Mouse (Mus musculus) natural killer cell, adult 2 months (primary cell): ENCODE results near the gene Alkbh2.

ENCODE experiments used
- DNase-seq, 2 experiments: peaks; one replicate each; pipeline ENCODE4 v3.0.0; 2022; ENCODE audit warnings: low spot score in 2 of 2

The Alkbh2 gene

DNA sequence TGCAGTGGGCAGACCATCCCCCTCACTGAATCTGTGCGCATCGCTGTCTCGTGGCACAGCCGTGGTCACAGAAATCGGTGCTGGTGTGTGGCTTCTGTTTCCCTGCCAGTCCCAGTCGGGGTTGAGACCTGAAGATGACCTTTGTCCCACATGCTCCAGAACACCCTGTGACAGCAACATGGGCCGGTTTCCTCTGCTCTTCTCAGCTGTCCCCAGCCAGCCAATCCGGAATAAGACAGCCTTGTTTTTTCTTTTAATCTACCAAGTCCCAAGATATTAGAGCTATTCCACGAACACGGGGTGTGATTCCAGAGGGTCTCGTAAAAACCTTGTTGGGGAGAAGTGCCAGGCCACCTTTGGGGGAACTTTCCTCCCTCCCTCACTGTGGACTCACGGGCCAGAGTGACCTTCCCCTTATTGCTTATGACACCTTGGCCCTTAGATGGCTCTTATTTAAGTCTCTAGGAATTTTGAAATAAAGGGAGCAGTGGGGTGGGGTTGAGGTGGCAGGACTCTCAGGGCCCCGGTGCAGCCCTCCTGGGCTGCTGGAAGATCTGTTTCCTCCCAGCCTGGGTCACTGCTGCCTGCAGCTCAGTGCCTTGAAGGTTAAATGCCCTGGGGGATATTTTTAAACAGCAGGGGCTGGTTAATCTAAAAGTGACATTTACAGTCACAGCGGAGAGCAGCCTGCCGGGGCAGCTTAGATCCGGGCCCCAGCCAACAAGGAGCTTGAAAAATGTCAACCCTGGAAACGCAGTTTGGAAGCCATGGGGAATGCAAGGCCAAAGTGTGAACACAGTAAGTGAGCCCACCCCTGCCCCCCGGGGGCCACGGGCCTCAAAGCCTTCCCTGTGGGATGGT lies 18.2 kb upstream of the Alkbh2 start, which contains the start of gene Acacb:
Acacb (plus strand) TSS at position 508 of the 861 bp plus-strand sequence.
- DNase-seq = no peak

DNA sequence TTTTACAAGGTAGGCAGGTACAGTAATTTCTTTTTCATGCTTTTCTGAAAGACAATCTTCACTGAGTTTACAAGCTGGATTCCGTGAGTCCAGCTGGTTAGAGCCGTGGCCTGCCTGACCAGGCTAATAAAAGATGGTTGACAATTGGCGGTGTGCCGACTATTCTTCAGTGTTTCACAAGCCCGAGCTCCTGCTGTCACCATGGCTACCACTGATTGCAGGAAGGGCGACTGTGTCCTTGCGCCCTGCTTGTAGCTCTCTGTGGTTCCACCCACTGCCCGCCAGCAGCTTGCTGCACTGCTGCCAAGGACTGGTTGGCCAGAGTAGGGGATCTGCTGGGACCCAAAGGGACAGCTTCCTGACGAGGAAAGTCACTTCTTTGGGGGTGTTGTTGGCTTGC lies 11.2 kb upstream of the Alkbh2 start:
- no peak for DNase-seq

DNA sequence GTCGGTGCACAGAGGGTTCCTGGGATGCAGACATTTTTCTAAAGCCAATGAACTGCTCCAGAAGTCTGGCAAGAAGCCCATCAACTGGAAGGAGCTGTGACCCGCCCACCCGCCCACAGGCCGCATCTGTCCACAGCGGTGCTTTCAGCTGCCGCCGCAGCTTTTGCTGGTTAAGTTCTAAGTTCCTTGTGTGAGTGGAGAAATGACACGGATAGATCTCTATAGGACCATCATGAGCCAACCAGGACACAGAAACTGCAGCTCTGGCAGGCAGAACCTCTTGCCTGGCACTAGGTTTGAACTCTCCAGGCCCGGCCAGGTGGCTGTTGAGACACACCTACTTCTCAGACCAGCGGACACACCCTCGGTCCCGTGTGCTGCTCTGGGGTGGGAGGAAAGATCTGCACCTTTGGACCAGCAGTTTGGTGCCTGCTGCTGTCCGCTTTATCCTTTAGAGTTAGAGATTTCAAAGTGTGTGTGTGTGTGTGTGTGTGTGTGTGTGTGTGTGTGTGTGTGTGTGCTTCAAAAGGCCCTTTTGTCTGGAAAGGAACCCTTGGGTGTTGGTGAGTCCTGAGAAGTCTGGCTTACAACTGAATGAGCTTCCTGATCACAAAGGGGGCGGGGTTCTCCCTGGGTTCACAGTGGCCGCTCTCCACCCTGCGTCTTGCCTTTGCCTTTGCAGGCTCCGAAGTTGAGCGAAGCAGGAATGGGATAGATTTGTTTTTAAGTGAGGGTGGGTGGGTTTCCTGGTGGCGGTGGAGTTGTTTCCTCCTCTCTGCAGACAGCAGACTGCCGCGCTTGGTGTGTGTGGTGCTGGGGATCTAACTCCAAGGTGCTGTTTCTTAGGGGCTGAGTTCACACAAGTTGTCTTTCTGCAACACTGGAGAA lies 10.5 kb upstream of the Alkbh2 start:
- no peak for DNase-seq

- DNase-seq = no peak
Measured at GRCm38 (mm10) chr5:114137481-114138276, 9.7 kb upstream of the Alkbh2 start.

- DNase-seq = peak in 1 of 2 experiments; percentile 20
Measured at GRCm38 (mm10) chr5:114135516-114135915, 7.5 kb upstream of the Alkbh2 start.

GRCm38 (mm10) chr5:114134091-114134534 lies 6.1 kb upstream of the Alkbh2 start:
- DNase-seq = peak in 1 of 2 experiments; percentile 17

DNA sequence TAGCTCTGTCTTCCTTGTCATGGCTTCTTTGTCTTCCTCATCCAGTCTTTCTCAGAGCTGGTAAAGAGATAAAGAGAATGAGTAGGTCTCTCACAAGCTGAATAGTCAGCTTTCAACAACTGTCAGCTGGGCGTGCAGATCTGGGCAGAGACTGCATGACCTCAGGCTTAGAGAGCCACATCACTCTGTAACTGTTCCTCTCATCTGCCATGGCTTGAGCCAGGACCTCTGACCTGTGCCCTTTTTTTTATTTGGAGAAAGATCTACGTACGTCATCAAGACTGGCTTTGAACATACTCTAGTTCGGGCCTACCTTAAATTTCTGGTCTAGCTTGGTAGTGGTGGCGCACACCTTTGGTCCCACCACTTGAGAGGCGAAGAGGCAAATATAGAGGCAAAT lies 4.8 kb upstream of the Alkbh2 start:
- DNase-seq = no peak

- peak; percentile 66 to 77 for DNase-seq
Measured at GRCm38 (mm10) chr5:114131521-114131840, 3.5 kb upstream of the Alkbh2 start.

DNA sequence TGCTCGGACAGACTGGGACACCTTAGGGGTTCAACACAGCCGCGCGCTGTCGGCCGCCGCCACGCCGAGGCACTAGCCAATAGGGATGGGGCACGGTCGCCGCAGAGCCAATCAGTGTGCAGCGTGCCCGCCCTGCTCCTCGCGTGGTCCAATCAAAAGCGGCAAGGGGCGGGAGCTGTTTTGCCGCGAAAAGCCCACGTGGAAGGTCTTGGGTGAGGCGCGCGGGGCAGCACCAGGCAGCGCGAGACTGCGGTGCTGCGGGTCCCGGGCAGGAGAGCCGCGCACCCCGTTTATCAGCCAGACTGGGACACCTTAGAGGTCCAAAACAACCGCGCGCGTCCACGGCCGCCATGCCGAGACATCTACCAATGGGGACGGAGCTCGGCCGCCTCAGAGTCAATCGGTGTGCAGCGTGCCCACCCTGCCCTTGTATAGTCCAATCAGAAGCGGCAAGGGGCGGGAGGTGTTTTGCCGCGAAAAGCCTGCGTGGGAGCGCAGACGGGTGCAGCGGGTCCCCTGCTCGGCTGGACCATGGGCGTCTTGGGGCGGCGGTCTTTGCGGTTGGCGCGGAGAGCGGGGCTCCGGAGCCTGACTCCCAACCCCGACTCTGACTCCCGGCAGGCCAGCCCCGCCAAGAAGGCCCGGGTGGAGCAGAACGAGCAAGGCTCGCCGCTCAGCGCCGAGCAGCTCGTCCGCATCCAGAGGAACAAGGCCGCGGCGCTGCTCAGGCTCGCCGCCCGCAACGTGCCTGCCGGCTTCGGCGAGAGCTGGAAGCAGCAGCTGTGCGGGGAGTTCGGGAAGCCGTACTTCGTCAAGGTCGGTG lies 2.9 kb upstream of the Alkbh2 start:
- DNase-seq = peak; percentile 90 to 92

DNA sequence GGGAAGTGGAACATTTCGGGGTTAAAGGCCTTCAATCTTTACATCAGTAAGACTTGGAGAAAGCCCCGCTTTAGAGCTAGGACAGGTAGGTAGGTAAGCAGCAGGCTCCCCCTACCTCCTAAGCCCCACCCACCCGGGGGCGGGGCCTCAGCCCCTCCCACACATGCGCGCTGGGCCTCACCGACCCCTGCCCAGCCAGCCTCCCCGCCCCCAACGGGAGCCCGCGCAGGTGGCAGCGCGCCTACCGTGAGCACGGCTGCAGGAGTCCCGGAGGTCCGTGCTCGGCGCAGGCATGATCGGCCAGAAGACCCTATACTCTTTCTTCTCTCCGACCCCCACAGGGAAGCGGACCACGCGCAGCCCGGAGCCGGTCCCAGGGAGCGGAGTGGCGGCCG lies 2.2 kb upstream of the Alkbh2 start, which contains the start of gene Ung:
Ung (plus strand) TSS at position 176 of the 395 bp plus-strand sequence.
- peak; percentile 19 to 73 for DNase-seq

DNA sequence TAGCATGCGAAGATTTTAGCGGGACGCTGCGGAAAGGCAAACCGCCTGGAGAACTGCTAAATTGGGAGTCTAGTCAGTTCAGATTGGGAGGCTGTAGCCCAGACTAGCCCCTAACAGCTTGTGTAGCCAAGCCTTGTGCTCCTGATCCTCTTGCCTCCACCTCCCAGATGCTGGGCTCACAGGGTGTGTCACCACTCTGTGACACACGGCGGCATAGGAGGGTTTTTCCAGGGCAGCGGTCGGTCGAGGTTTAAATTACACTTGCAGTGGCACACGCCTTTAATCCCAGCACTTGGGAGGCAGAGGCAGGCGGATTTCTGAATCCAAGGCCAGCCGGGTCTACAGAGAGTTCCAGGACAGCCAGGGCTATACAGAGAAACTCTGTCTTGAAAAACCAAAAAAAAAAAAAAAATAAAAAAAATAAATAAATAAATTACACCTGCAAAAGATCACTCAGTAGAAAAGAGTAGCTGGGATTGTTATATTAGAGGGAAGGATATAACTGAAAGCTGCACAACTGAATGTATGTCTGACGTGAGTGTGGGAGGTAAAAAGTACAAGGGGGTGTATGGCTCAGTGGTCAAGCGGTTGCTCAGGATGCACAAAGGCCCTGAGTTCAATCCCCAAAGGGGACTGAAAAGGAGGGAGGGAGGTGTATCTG lies 1.7 kb upstream of the Alkbh2 start:
- DNase-seq = no peak

GRCm38 (mm10) chr5:114126499-114127244 lies 1.3 kb downstream of the Alkbh2 start:
- DNase-seq = no peak

GRCm38 (mm10) chr5:114126008-114126407 lies 2.0 kb downstream of the Alkbh2 start:
- no peak for DNase-seq

GRCm38 (mm10) chr5:114119806-114120205 lies 8.2 kb downstream of the Alkbh2 start:
- no peak for DNase-seq

DNA sequence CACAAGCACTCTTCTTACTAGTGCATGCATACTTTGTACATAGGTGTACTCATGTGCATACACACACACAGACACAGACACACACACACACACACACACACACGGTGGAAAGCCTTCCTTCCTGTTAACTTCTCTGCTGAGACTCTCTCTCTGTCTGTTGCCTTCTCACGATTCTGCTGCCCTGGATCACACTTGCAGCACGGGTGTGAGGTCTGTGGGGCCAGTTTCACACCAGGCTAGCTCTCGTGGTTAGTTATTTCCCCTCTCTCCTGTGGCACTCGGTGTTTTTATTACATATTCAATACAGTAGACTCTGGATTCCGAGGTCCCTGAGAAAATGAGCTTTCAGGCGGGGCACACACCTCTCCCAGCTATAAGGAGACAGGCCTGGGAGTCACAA lies 11.4 kb downstream of the Alkbh2 start:
- DNase-seq = peak; percentile 69 to 87

GRCm38 (mm10) chr5:114115030-114115429 lies 13.0 kb downstream of the Alkbh2 start:
- DNase-seq = no peak

DNA sequence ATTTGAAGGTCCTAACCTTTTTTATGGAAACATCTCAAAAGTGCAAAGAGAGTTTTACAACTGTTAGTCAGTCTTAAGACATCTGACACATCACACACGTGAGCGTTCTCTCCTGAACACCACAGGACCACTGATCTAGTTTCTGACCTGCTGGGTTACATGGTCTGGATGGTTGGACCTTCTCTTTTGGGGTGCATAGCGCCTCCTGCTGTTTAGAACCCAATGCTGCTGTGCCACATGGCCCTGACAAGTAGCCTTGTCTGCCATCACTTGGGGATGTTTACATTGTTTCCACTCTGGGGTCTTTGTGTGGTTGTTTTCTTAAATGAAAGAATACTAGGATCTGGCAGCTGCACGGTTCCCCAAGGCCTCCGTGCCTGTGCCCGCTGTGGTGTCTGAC lies 14.7 kb downstream of the Alkbh2 start:
- no peak for DNase-seq

GRCm38 (mm10) chr5:114106391-114106935 lies 21.6 kb downstream of the Alkbh2 start:
- DNase-seq = no peak

GRCm38 (mm10) chr5:114102807-114103206 lies 25.2 kb downstream of the Alkbh2 start:
- no peak for DNase-seq
